Mouse (Mus musculus) CD4-positive helper T cell, adult 2 months (primary cell): ENCODE measurements around the gene Gm9048.
"Not testable (repeated sequence)": the region's sequence is repeated elsewhere in the genome, so short reads cannot be mapped to it uniquely, and the experiment has no call there.

Experiments
- DNase-seq: peaks from one replicate; pipeline ENCODE4 v3.0.0-alpha.2; 2012; ENCODE audit warnings: low read depth, missing footprints, low spot score

The Gm9048 gene

DNA sequence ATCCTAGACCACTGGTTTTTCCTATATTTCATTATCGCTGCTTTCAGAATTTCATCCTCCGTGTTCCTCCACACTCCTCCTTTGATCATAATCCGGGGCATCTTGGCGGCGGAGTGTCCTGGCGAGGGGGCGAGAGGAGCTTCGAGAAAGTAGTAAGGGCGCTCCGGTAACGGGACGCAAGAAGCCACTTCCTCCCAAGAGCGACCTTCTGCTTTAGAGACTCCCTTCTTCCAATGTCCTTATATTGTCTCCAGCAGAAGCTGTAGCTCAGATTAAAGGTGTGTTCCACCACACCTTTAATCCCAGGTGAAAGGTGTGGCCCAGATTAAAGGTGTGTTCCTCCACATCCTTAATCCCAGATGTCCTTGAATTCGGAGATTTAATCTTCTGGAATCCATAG is at the start of gene Gm9048:
Gene Gm9048 (minus strand): TSS at position 101 of the 400 bp plus-strand sequence.
- not testable (repeated sequence) for DNase-seq

- peak; percentile 82 for DNase-seq
Measured at GRCm38 (mm10) chr10:118370443-118370842, 22.0 kb upstream of the Gm9048 start.

- no peak for DNase-seq
Measured at GRCm38 (mm10) chr10:118369518-118369917, 21.0 kb upstream of the Gm9048 start.

- not testable (repeated sequence) for DNase-seq
Measured at GRCm38 (mm10) chr10:118354005-118354404, 5.5 kb upstream of the Gm9048 start, which contains the start of gene Gm9049. TSS of gene Gm9049 (minus strand) at chr10:118354105.

GRCm38 (mm10) chr10:118343155-118343554 is 5.3 kb downstream of the Gm9048 start, which contains the start of gene Gm9046:
TSS of gene Gm9046 (minus strand) at chr10:118343255.
- DNase-seq = not testable (repeated sequence)

DNA sequence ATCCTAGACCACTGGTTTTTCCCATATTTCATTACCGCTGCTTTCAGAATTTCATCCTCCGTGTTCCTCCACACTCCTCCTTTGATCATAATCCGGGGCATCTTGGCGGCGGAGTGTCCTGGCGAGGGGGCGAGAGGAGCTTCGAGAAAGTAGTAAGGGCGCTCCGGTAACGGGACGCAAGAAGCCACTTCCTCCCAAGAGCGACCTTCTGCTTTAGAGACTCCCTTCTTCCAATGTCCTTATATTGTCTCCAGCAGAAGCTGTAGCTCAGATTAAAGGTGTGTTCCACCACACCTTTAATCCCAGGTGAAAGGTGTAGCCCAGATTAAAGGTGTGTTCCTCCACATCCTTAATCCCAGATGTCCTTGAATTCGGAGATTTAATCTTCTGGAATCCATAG is 10.7 kb downstream of the Gm9048 start, which contains the start of gene Gm9045:
Gene Gm9045 (minus strand): TSS at position 101 of the 400 bp plus-strand sequence.
- DNase-seq = not testable (repeated sequence)

DNA sequence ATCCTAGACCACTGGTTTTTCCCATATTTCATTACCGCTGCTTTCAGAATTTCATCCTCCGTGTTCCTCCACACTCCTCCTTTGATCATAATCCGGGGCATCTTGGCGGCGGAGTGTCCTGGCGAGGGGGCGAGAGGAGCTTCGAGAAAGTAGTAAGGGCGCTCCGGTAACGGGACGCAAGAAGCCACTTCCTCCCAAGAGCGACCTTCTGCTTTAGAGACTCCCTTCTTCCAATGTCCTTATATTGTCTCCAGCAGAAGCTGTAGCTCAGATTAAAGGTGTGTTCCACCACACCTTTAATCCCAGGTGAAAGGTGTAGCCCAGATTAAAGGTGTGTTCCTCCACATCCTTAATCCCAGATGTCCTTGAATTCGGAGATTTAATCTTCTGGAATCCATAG is 16.2 kb downstream of the Gm9048 start, which contains the start of gene Gm9044:
Gene Gm9044 (minus strand): TSS at position 101 of the 400 bp plus-strand sequence.
- DNase-seq = not testable (repeated sequence)

DNA sequence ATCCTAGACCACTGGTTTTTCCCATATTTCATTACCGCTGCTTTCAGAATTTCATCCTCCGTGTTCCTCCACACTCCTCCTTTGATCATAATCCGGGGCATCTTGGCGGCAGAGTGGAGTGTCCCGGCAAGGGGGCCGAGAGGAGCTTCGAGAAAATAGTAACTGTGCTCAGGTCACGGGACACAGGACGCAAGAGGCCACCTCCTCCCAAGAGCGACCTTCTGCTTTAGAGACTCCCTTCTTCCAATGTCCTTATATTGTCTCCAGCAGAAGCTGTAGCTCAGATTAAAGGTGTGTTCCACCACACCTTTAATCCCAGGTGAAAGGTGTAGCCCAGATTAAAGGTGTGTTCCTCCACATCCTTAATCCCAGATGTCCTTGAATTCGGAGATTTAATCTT is 21.6 kb downstream of the Gm9048 start, which contains the start of gene Gm9040:
Gene Gm9040 (minus strand): TSS at position 101 of the 400 bp plus-strand sequence.
- not testable (repeated sequence) for DNase-seq

DNA sequence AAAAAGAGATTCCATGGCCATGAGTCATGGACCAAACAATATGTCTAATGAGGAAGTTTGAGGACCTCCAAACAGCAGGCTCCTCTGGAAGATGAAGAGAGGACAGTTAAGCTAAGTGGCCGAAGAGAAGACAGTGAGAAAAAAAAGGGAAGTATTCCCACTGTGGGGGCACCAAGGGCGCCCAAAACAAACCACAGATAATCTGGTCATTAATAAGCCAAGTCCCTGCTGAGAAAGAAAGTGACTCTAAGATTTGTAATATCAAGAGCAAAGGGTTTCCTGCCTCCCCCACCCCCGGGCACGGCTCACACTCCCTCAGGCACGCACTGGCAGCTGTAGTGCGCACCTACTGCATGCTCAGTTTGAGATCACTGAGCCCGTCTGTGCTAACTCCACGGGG is 29.5 kb downstream of the Gm9048 start:
- DNase-seq = no peak

DNA sequence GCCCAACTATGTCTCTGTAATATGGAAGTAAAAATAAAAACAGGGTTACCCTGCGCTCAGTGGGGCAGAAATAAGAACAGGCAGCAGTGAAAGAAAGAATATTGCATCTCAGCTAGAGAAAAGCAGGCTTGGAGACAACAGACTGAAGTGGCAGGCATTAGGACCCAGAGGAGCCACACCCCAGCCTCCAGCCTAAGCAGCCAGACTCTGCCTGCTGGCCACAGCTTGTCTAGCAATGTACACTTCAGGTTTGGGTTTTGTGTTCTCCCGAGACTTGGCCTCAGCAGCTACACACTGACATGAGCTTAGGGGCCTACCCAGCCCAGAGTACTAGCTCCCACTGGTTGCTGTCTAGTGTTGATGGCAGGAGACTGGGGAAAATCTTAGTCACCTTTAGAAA is 46.3 kb downstream of the Gm9048 start:
- peak; percentile 6 for DNase-seq
